Comparison of ENCODE assay signal across 15 mouse cellular contexts in genomic region chr1:132304618-132305214, GRCm38 (mm10). TPM values are rescaled to one million over a fixed set of nuclear protein-coding genes. Genes with fewer than 3 reads are reported as not detected.
"Had no signal": no experiment of that assay in that cellular context is flagged by ENCODE, and none has a peak within 500 bp of the region (broad histone marks: within the 10 kb centered on the region; RNA-seq: fewer than 3 reads in every experiment).

No protein-coding gene starts in this region.

- DNase-seq: kidney, postnatal 10 days; liver; liver, embryonic 13.5 days; liver, postnatal 0 days; lung, postnatal 14 days; right cerebral cortex, adult 18-20 months; right cerebral cortex, postnatal 25 days; thymus, postnatal 36 days had no signal

- H3K9ac ChIP-seq: intestine, embryonic 15.5 days; limb, embryonic 12.5 days; liver, embryonic 13.5 days; liver, postnatal 0 days; lung, embryonic 15.5 days; midbrain, embryonic 12.5 days had no signal

- H3K4me2 ChIP-seq: intestine, embryonic 15.5 days; limb, embryonic 12.5 days; liver, embryonic 13.5 days; lung, embryonic 15.5 days; midbrain, embryonic 12.5 days had no signal

- H3K4me1 ChIP-seq: intestine, embryonic 15.5 days; liver, embryonic 13.5 days; lung, embryonic 15.5 days had no signal

- H3K27ac ChIP-seq: intestine, embryonic 15.5 days; layer of hippocampus, adult 2 months; limb, embryonic 12.5 days; liver, embryonic 13.5 days; lung, embryonic 15.5 days; macrophage; midbrain, embryonic 12.5 days had no signal

- ATAC-seq: intestine, embryonic 15.5 days; liver, postnatal 0 days had no signal

- H3K36me3 ChIP-seq: intestine, embryonic 15.5 days; limb, embryonic 12.5 days; liver, embryonic 13.5 days; lung, embryonic 15.5 days; midbrain, embryonic 12.5 days had no signal

- H3K9me3 ChIP-seq: intestine, embryonic 15.5 days; limb, embryonic 12.5 days; liver, embryonic 13.5 days; lung, embryonic 15.5 days; megakaryocyte, embryonic 14.5 days; midbrain, embryonic 12.5 days had no signal

- H3K4me3 ChIP-seq: intestine, embryonic 15.5 days; layer of hippocampus, adult 2 months; limb, embryonic 12.5 days; liver, embryonic 13.5 days; lung, embryonic 15.5 days; megakaryocyte, embryonic 14.5 days; midbrain, embryonic 12.5 days had no signal

RNA-seq across cellular contexts. Expression of gene Klhdc8a, which starts 6.3 kb away (rescaled TPM):
- polyA plus RNA-seq: macrophage had no signal
